Mouse (Mus musculus) limb, embryonic 14.5 days (tissue): Measurements from ENCODE around the gene Ftsj3. TPM values are rescaled to one million over a fixed set of nuclear protein-coding genes. Genes with fewer than 3 reads are reported as not detected.
A peak's percentile ranks its signal among the peaks of the same experiment; 100 is the strongest.

Experiments used
- ATAC-seq: fragments of 200-750 bp; cut with Nextera tagmentation; 2 replicates; pipeline ENCODE4 v1.8.0; 2017; ENCODE audit warnings: low read depth, moderate number of reproducible peaks, moderate TSS enrichment; ENCODE audit not compliant: low FRiP score
- DNase-seq: peaks from one replicate; pipeline ENCODE4 v3.0.0-alpha.2; 2015; ENCODE audit warnings: low spot score
- H3K27ac ChIP-seq: fragments of 300-500 bp; sonication (generic); replicated peaks from 2 replicates; pipeline ENCODE4 v1.5.1; 2014; ENCODE audit warnings: low read depth, mild to moderate bottlenecking, low read length, moderate library complexity, mixed read lengths
- H3K27me3 ChIP-seq: fragments of 300-500 bp; sonication (generic); 2 replicates; pipeline ENCODE4 v1.6.1; 2014; ENCODE audit warnings: low read length, mixed read lengths; ENCODE audit not compliant: control insufficient read depth, insufficient read depth
- H3K36me3 ChIP-seq: fragments of 300-500 bp; sonication (generic); 2 replicates; pipeline ENCODE4 v1.6.1; 2014; ENCODE audit warnings: mild to moderate bottlenecking, low read length, moderate library complexity, mixed read lengths; ENCODE audit not compliant: control insufficient read depth, insufficient read depth
- H3K4me1 ChIP-seq: fragments of 300-500 bp; sonication (generic); 2 replicates; pipeline ENCODE4 v1.6.1; 2014; ENCODE audit warnings: antibody characterized with exemption, low read length, mixed read lengths; ENCODE audit not compliant: control insufficient read depth, insufficient read depth
- H3K4me2 ChIP-seq: fragments of 300-500 bp; sonication (generic); replicated peaks from 2 replicates; pipeline ENCODE4 v1.6.1; 2014; ENCODE audit warnings: low read depth, mild to moderate bottlenecking, low read length, moderate library complexity; ENCODE audit not compliant: severe bottlenecking
- H3K4me3 ChIP-seq: fragments of 300-500 bp; sonication (generic); replicated peaks from 2 replicates; pipeline ENCODE4 v1.5.1; 2014; ENCODE audit warnings: low read length
- H3K9ac ChIP-seq: fragments of 300-500 bp; sonication (generic); 2 replicates; pipeline ENCODE4 v1.6.1; 2014; ENCODE audit warnings: mild to moderate bottlenecking, low read depth, low read length, moderate library complexity; ENCODE audit not compliant: severe bottlenecking
- H3K9me3 ChIP-seq: fragments of 300-500 bp; sonication (generic); 2 replicates; pipeline ENCODE4 v1.6.1; 2016; ENCODE audit warnings: low read length; ENCODE audit not compliant: control insufficient read depth
- POLR2A ChIP-seq: fragments of 200-500 bp; IDR thresholded peaks from 2 replicates; pipeline ENCODE4 v1.8.0; 2012; ENCODE audit warnings: inconsistent platforms, mild to moderate bottlenecking, moderate library complexity, borderline replicate concordance; ENCODE audit not compliant: insufficient read depth, insufficient read length; ENCODE audit errors: extremely low read depth
- WGBS: fragments of 180-500 bp; shearing (Covaris S2); extraction: QIAGEN DNeasy Blood & Tissue Kit; methylation state at CpG from one replicate; pipeline ENCODE4 v1.1.7; 2014; 5-methylcytosine and 5-hydroxymethylcytosine counted together
- polyA plus RNA-seq, 2 experiments: library from polyadenylated mRNA; depleted of rRNA in 1 of 2; stranded (reverse) in 1 of 2; unstranded in 1 of 2; fragments of >200 nt; fragmentation: Nextera tagmentation in 1 of 2; extraction: Ambion mirVana in 1 of 2; gene quantifications; 2 replicates each; pipeline versions ENCODE4 v1.2.1 to v1.2.3; 2012 to 2014

Ftsj3 gene
- polyA plus RNA-seq (2012; rRNA removed) (36.4 and 43.8 TPM in 2 replicates), polyA plus RNA-seq (2014; fragmentation: Nextera tagmentation; extraction: Ambion mirVana) (54.6 and 55.8 TPM in 2 replicates)

GRCm38 (mm10) chr11:106255685-106256451 is at the start of gene Ftsj3, which contains the start of gene Psmc5:
Ftsj3 (minus strand) TSS chr11:106256079.
Psmc5 (plus strand) TSS chr11:106256154.
- peaks cover 56% of the 10 kb centered on the region for H3K36me3 ChIP-seq

GRCm38 (mm10) chr11:106305348-106306064 is 49.6 kb upstream of the Ftsj3 start:
- Histone ChIP-seq H3K4me3 (no peak overlapping the region), H3K4me2 (no peak overlapping the region), H3K9ac (no peak overlapping the region), H3K27ac (no peak overlapping the region), H3K36me3 (no peaks in the 10 kb centered on the region), H3K9me3 (no peaks in the 10 kb centered on the region), H3K4me1 (no peaks in the 10 kb centered on the region), H3K27me3 (no peaks in the 10 kb centered on the region)
- no peak for DNase-seq
- 74% methylated on average over 10 of the region's 10 CpGs for WGBS
- no peak for TF ChIP-seq POLR2A
- ATAC-seq = no peak

More at GRCm38 (mm10) chr11:106255685-106256451, at the start of gene Ftsj3, which contains the start of gene Psmc5:
- Histone ChIP-seq H3K27me3 (no peaks in the 10 kb centered on the region), H3K27ac (peak within 1 kb of the TSS; percentile 77), H3K9ac (peak within 1 kb of the TSS; percentile 80), H3K9me3 (no peaks in the 10 kb centered on the region), H3K4me2 (peak within 1 kb of the TSS; percentile 95), H3K4me3 (peak within 1 kb of the TSS; percentile 89), H3K4me1 (peaks cover 16% of the 10 kb centered on the region)
- peak; percentile 84; the same call in 1 of the 2 replicates for TF ChIP-seq POLR2A
- WGBS = 0% methylated on average over 42 of the region's 42 CpGs
- peak; percentile 96 for ATAC-seq
- DNase-seq = peak; percentile 96

GRCm38 (mm10) chr11:106302634-106303033 is 46.8 kb upstream of the Ftsj3 start:
- DNase-seq (peak; percentile 65), ATAC-seq (no peak)
- H3K9me3 ChIP-seq = no peaks in the 10 kb centered on the region
- H3K4me1 ChIP-seq = no peaks in the 10 kb centered on the region
- no peak overlapping the region for H3K4me3 ChIP-seq
- no peak for TF ChIP-seq POLR2A
- H3K27ac ChIP-seq = no peak overlapping the region
- WGBS = 9% methylated on average over 2 of the region's 2 CpGs
- H3K4me2 ChIP-seq = no peak overlapping the region
- H3K9ac ChIP-seq = no peak overlapping the region
- H3K36me3 ChIP-seq = no peaks in the 10 kb centered on the region
- no peaks in the 10 kb centered on the region for H3K27me3 ChIP-seq

GRCm38 (mm10) chr11:106301765-106302164 is 45.9 kb upstream of the Ftsj3 start, which contains the start of gene Gh:
Gh (minus strand) TSS chr11:106301865.
- ATAC-seq (no peak), DNase-seq (no peak)
- 84% methylated on average over 9 of the region's 9 CpGs for WGBS
- Histone ChIP-seq H3K4me2 (no peak within 1 kb of the TSS), H3K27ac (no peak within 1 kb of the TSS), H3K4me3 (no peak within 1 kb of the TSS), H3K9ac (no peak within 1 kb of the TSS), H3K36me3 (no peaks in the 10 kb centered on the region), H3K27me3 (no peaks in the 10 kb centered on the region), H3K9me3 (no peaks in the 10 kb centered on the region), H3K4me1 (no peaks in the 10 kb centered on the region)
- TF ChIP-seq POLR2A = no peak

- no peaks in the 10 kb centered on the region for H3K9me3 ChIP-seq
- no peaks in the 10 kb centered on the region for H3K36me3 ChIP-seq
- 0 out of 2 replicates have a peak, but pooled peaks cover 4% of the 10 kb centered on the region for H3K4me1 ChIP-seq
- H3K9ac ChIP-seq = no peak overlapping the region
- H3K4me2 ChIP-seq = no peak overlapping the region
- no peak for TF ChIP-seq POLR2A
- DNase-seq (no peak), ATAC-seq (no peak)
- H3K27me3 ChIP-seq = no peaks in the 10 kb centered on the region
- no peak overlapping the region for H3K4me3 ChIP-seq
- 95% methylated on average over 2 of the region's 2 CpGs for WGBS
- no peak overlapping the region for H3K27ac ChIP-seq
Observed at GRCm38 (mm10) chr11:106291861-106292260, 36.0 kb upstream of the Ftsj3 start.
